Mouse (Mus musculus) ES-Bruce4 (cell line): ENCODE data around the gene Palmd. TPM values are rescaled to one million over a fixed set of nuclear protein-coding genes. Genes with fewer than 3 reads are reported as not detected.

Experiments used
- H3K27ac ChIP-seq: 2 replicates; pipeline ENCODE4 v1.5.1; 2012; ENCODE audit warnings: low read length, inconsistent platforms; ENCODE audit not compliant: insufficient read depth
- H3K27me3 ChIP-seq: 2 replicates; pipeline ENCODE4 v1.6.1; 2012; ENCODE audit warnings: mild to moderate bottlenecking, low read length, inconsistent platforms; ENCODE audit not compliant: control insufficient read depth, poor library complexity, insufficient read depth, severe bottlenecking
- H3K36me3 ChIP-seq: 2 replicates; pipeline ENCODE4 v1.6.1; 2012; ENCODE audit warnings: inconsistent platforms, mild to moderate bottlenecking, low read length, moderate library complexity; ENCODE audit not compliant: control insufficient read depth, poor library complexity, insufficient read depth, severe bottlenecking
- H3K4me1 ChIP-seq: one replicate; pipeline ENCODE4 v1.8.1; 2011; ENCODE audit warnings: low read length; ENCODE audit not compliant: control insufficient read depth, insufficient read depth
- H3K4me3 ChIP-seq: 2 replicates; pipeline ENCODE4 v1.5.1; 2011; ENCODE audit warnings: low read depth, mild to moderate bottlenecking, low read length
- H3K9ac ChIP-seq: 2 replicates; pipeline ENCODE4 v1.6.1; 2012; ENCODE audit warnings: low read depth, mild to moderate bottlenecking, inconsistent platforms; ENCODE audit not compliant: poor library complexity, severe bottlenecking
- H3K9me3 ChIP-seq: replicated peaks from 2 replicates; pipeline ENCODE4 v1.6.1; 2012; ENCODE audit warnings: mild to moderate bottlenecking, low read length, inconsistent platforms; ENCODE audit not compliant: control insufficient read depth, poor library complexity, insufficient read depth, severe bottlenecking
- CTCF ChIP-seq: IDR thresholded peaks from one replicate; pipeline ENCODE4 v1.8.1; 2011; ENCODE audit warnings: low read depth, low read length
- EP300 ChIP-seq: IDR thresholded peaks from 2 replicates; pipeline ENCODE4 v1.6.1; 2011; ENCODE audit warnings: low read depth, low read length; ENCODE audit not compliant: insufficient read depth
- POLR2A ChIP-seq: IDR thresholded peaks from one replicate; pipeline ENCODE4 v1.8.1; 2011; ENCODE audit warnings: low read length; ENCODE audit not compliant: insufficient read depth
- polyA plus RNA-seq: library from polyadenylated mRNA; stranded (reverse); fragments of >200 nt; gene quantifications from 2 replicates; pipeline ENCODE4 v1.2.4, GENCODE M21; 2011; ENCODE audit warnings: low read depth; ENCODE audit not compliant: missing spikeins, insufficient read depth, insufficient read length

Gene Palmd
- polyA plus RNA-seq, 1 experiment = not detected

GRCm38 (mm10) chr3:116923042-116923441, 45.7 kb downstream of the Palmd start:
- Histone ChIP-seq H3K4me1 (no peaks in the 10 kb centered on the region), H3K9me3 (no peaks in the 10 kb centered on the region), H3K4me3 (no peak overlapping the region), H3K9ac (no peak overlapping the region), H3K27me3 (peaks cover 1% of the 10 kb centered on the region; the same call in 1 of the 2 replicates), H3K27ac (no peak overlapping the region), H3K36me3 (no peaks in the 10 kb centered on the region)
- TF ChIP-seq POLR2A = no peak
- TF ChIP-seq EP300 = no peak
- TF ChIP-seq CTCF = no peak

DNA sequence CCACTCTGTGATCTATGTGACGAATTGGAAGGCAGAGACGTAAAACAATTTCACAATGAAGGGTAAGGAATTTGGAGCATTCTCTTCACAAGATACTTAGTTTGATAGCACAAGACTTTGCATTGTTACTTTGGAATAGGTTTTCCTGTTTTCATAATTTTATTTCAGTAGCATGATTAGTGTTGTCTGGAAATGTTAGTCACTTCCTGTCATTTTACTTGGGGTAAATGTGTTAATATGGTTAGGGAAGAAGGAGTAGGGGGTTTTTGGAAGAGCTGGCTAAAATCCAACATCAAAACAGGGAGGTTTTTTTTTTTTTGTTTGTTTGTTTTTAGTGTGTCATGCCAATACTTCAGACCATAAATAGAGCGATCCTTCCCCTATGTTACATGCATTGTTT, 47.3 kb downstream of the Palmd start:
- TF ChIP-seq EP300 (no peak), POLR2A (no peak), CTCF (no peak)
- no peak overlapping the region for H3K9ac ChIP-seq
- no peaks in the 10 kb centered on the region for H3K4me1 ChIP-seq
- H3K27me3 ChIP-seq = peaks cover 1% of the 10 kb centered on the region; the same call in 1 of the 2 replicates
- H3K9me3 ChIP-seq = no peaks in the 10 kb centered on the region
- H3K27ac ChIP-seq = no peak overlapping the region
- H3K4me3 ChIP-seq = no peak overlapping the region
- H3K36me3 ChIP-seq = no peaks in the 10 kb centered on the region

DNA sequence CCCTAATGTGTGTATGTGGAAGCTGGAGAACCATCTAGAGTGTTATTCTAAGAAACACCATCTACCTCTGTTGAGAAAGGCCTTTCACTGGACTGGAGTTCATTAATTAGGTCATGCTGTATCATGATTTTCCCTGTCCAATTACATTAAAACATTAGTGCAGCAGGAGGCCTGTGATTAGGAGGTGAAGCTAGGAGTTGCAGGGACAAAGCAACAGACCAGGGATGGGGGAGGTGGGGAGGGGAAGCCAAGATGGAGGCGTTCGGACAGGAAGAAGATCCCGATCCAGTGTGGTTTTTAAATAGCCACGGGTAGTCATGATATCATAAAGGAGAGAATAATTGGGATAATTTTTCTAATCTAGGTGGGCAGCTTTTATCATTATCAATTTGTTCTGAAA, 51.8 kb downstream of the Palmd start:
- Histone ChIP-seq H3K36me3 (no peaks in the 10 kb centered on the region), H3K4me1 (no peaks in the 10 kb centered on the region), H3K27ac (no peak overlapping the region), H3K9me3 (no peaks in the 10 kb centered on the region), H3K9ac (no peak overlapping the region), H3K27me3 (no peaks in the 10 kb centered on the region), H3K4me3 (no peak overlapping the region)
- TF ChIP-seq CTCF (no peak), EP300 (no peak), POLR2A (no peak)

- no peaks in the 10 kb centered on the region for H3K9me3 ChIP-seq
- H3K27ac ChIP-seq = no peak overlapping the region
- TF ChIP-seq CTCF = no peak
- TF ChIP-seq EP300 = no peak
- TF ChIP-seq POLR2A = no peak
- H3K36me3 ChIP-seq = no peaks in the 10 kb centered on the region
- no peak overlapping the region for H3K9ac ChIP-seq
- no peak overlapping the region for H3K4me3 ChIP-seq
- H3K4me1 ChIP-seq = no peaks in the 10 kb centered on the region
- H3K27me3 ChIP-seq = no peaks in the 10 kb centered on the region
Observed at GRCm38 (mm10) chr3:116914931-116915330, 53.9 kb downstream of the Palmd start.

- no peaks in the 10 kb centered on the region for H3K4me1 ChIP-seq
- no peaks in the 10 kb centered on the region for H3K36me3 ChIP-seq
- H3K27ac ChIP-seq = no peak overlapping the region
- H3K9me3 ChIP-seq = no peaks in the 10 kb centered on the region
- H3K9ac ChIP-seq = no peak overlapping the region
- no peaks in the 10 kb centered on the region for H3K27me3 ChIP-seq
- TF ChIP-seq POLR2A (no peak), CTCF (no peak), EP300 (no peak)
- no peak overlapping the region for H3K4me3 ChIP-seq
Observed at GRCm38 (mm10) chr3:116914374-116914773, 54.4 kb downstream of the Palmd start.

DNA sequence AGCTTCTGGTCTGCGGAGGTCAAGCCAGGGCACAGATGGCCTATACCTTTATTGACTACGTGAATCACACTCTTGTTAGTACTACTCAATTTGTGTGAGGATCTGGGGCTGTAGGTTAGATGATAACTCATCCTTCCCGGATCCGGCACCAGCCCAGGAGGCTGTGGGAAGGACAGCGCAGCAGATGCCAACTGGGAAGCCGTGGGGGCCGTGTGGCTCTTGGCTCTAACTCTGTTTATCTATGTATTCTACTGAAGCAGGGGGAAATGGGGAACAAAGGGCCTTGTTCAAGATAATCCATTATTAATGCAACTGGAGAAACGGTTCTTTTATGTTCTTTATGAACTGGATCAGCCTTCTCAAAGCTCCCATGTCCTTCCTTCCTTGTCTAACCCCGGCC, 62.2 kb downstream of the Palmd start:
- TF ChIP-seq POLR2A (no peak), EP300 (no peak), CTCF (no peak)
- H3K4me1 ChIP-seq = peaks cover 2% of the 10 kb centered on the region
- no peak overlapping the region for H3K9ac ChIP-seq
- H3K4me3 ChIP-seq = no peak overlapping the region
- no peaks in the 10 kb centered on the region for H3K9me3 ChIP-seq
- H3K36me3 ChIP-seq = peaks cover 19% of the 10 kb centered on the region
- H3K27ac ChIP-seq = no peak overlapping the region
- H3K27me3 ChIP-seq = no peaks in the 10 kb centered on the region
